In the genomic region with DNA sequence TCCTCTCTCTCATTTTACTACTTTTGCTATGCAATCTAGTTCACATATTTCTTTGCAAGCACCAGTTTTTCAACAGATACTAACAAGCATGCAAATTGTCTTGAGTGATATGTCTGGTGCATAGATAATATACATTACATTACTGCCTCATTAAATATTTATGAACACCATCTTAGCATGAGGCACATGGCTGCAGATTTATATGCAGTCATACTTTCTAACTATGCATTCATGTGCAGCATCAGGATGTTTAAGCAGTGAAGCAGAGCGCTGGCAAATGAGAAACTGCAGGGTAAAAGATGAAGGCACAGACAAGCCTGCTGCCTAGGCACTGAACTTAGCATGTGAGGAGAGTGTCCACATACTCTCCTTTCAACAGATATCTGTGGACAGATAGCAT, we compare ENCODE assay signal across 27 mouse cellular contexts.
DNase-seq lines count a peak whose midpoint lies in the region; ATAC-seq and TF ChIP-seq lines count a peak whose summit lies in the region.
"Had no signal": no experiment of that assay in that cellular context is flagged by ENCODE, and none has a peak within 500 bp of the region (broad histone marks: within the 10 kb centered on the region; RNA-seq: fewer than 3 reads in every experiment).

No protein-coding gene starts in this region.

- ATAC-seq in hindbrain, embryonic 11.5 days (ENCODE audit: low FRiP score) = peak; percentile 64; the same call in 1 of the 2 replicates
- ATAC-seq in forebrain, postnatal 0 days = peak; percentile 59
- peak; percentile 42; the same call in 1 of the 2 replicates for ATAC-seq in midbrain, embryonic 16.5 days
- ATAC-seq: intestine, embryonic 16.5 days; Patski had no signal

- H3K27ac ChIP-seq in hindbrain, embryonic 11.5 days (ENCODE audit: low read depth, low read length) = no peak overlapping the region
- H3K27ac ChIP-seq in hindbrain, embryonic 10.5 days = no peak overlapping the region
- no peak overlapping the region for H3K27ac ChIP-seq in forebrain, postnatal 0 days (ENCODE audit: low read depth, low read length)
- H3K27ac ChIP-seq in midbrain, embryonic 16.5 days (ENCODE audit: low read length) = no peak overlapping the region
- H3K27ac ChIP-seq: heart, embryonic 10.5 days; limb, embryonic 15.5 days; liver, embryonic 14.5 days; lung, embryonic 15.5 days had no signal

- H3K4me3 ChIP-seq in hindbrain, embryonic 11.5 days (ENCODE audit: low read depth, low read length) = no peak overlapping the region
- H3K4me3 ChIP-seq in hindbrain, embryonic 10.5 days = no peak overlapping the region
- no peak overlapping the region for H3K4me3 ChIP-seq in forebrain, postnatal 0 days (ENCODE audit: low read depth, low read length)
- H3K4me3 ChIP-seq in midbrain, embryonic 16.5 days (ENCODE audit: low read depth, low read length) = no peak overlapping the region
- H3K4me3 ChIP-seq: heart, embryonic 10.5 days; limb, embryonic 15.5 days; lung, embryonic 15.5 days; megakaryocyte, embryonic 14.5 days had no signal

- peak; percentile 1 for DNase-seq in hindbrain, embryonic 11.5 days (ENCODE audit: low spot score)
- DNase-seq in hindbrain, embryonic 10.5 days (ENCODE audit: low spot score) = no peak
- peak; percentile 59 for DNase-seq in brain, embryonic 14.5 days (ENCODE audit: low read depth)
- DNase-seq in forebrain, postnatal 0 days = peak; percentile 10
- DNase-seq in thymus, adult 18-20 months = no peak
- no peak for DNase-seq in heart, postnatal 14 days
- no peak for DNase-seq in embryo, embryonic 10 days (ENCODE audit: low spot score)
- DNase-seq: adrenal gland, adult 2 months; cerebellum, adult 18-20 months; cerebellum, postnatal 25 days; embryo, embryonic 11 days; kidney, adult 9 months; kidney, postnatal 14 days; left cerebral cortex, postnatal 4 days; lung, postnatal 36 days; right cerebral cortex, postnatal 14 days; thymus, postnatal 25 days had no signal

- 73% methylated on average over 1 of the region's 1 CpGs for WGBS in hindbrain, embryonic 11.5 days
- WGBS in hindbrain, embryonic 10.5 days = 85% methylated on average over 1 of the region's 1 CpGs
- WGBS in forebrain, postnatal 0 days = 54% methylated on average over 1 of the region's 1 CpGs
- WGBS in midbrain, embryonic 16.5 days = 51% methylated on average over 1 of the region's 1 CpGs

- H3K36me3 ChIP-seq in hindbrain, embryonic 11.5 days (ENCODE audit: control insufficient read depth, insufficient read depth, low read length) = no peaks in the 10 kb centered on the region
- H3K36me3 ChIP-seq in hindbrain, embryonic 10.5 days = no peaks in the 10 kb centered on the region
- no peaks in the 10 kb centered on the region for H3K36me3 ChIP-seq in forebrain, postnatal 0 days (ENCODE audit: insufficient read depth)
- H3K36me3 ChIP-seq in midbrain, embryonic 16.5 days (ENCODE audit: control insufficient read depth, insufficient read depth, low read length) = no peaks in the 10 kb centered on the region
- H3K36me3 ChIP-seq: G1E; heart, embryonic 10.5 days; limb, embryonic 15.5 days; lung, embryonic 15.5 days had no signal

- TF ChIP-seq POLR2A in brain, embryonic 14.5 days (IDR thresholded peaks at IDR 0.05; ENCODE audit: borderline replicate concordance, extremely low read depth, insufficient read depth, insufficient read length, poor library complexity, severe bottlenecking) = no peak

- TF ChIP-seq CTCF in brain, embryonic 14.5 days (IDR thresholded peaks at IDR 0.05; ENCODE audit: borderline replicate concordance, extremely low read depth, insufficient read depth, insufficient read length) = no peak
- TF ChIP-seq CTCF in forebrain, postnatal 0 days (IDR thresholded peaks at IDR 0.05; ENCODE audit: low read depth) = no peak

- H3K9ac ChIP-seq in hindbrain, embryonic 11.5 days (ENCODE audit: low read depth, low read length) = no peak overlapping the region
- H3K9ac ChIP-seq in forebrain, postnatal 0 days = no peak overlapping the region
- no peak overlapping the region for H3K9ac ChIP-seq in midbrain, embryonic 16.5 days (ENCODE audit: low read depth, low read length)
- H3K9ac ChIP-seq: limb, embryonic 15.5 days; liver, embryonic 14.5 days; lung, embryonic 15.5 days had no signal

- H3K9me3 ChIP-seq in hindbrain, embryonic 11.5 days (ENCODE audit: control insufficient read depth, low read length) = no peaks in the 10 kb centered on the region
- H3K9me3 ChIP-seq in hindbrain, embryonic 10.5 days = no peaks in the 10 kb centered on the region
- H3K9me3 ChIP-seq in forebrain, postnatal 0 days (ENCODE audit: low read length) = no peaks in the 10 kb centered on the region
- no peaks in the 10 kb centered on the region for H3K9me3 ChIP-seq in midbrain, embryonic 16.5 days (replicated peaks; ENCODE audit: control insufficient read depth, low read length, poor library complexity, severe bottlenecking)
- H3K9me3 ChIP-seq: G1E; heart, embryonic 10.5 days; limb, embryonic 15.5 days; lung, embryonic 15.5 days; megakaryocyte, embryonic 14.5 days had no signal

- intact Hi-C loops in heart, postnatal 14 days (cut with DNase I) = no loop called here

- no peak overlapping the region for H3K4me2 ChIP-seq in hindbrain, embryonic 11.5 days (replicated peaks; ENCODE audit: low read depth, low read length)
- no peak overlapping the region for H3K4me2 ChIP-seq in forebrain, postnatal 0 days (ENCODE audit: low read depth)
- H3K4me2 ChIP-seq in midbrain, embryonic 16.5 days (ENCODE audit: low read length) = no peak overlapping the region
- H3K4me2 ChIP-seq: limb, embryonic 15.5 days; lung, embryonic 15.5 days had no signal

- H3K27me3 ChIP-seq in hindbrain, embryonic 11.5 days (ENCODE audit: control insufficient read depth, insufficient read depth, low read length) = no peaks in the 10 kb centered on the region
- H3K27me3 ChIP-seq in hindbrain, embryonic 10.5 days (ENCODE audit: insufficient read depth, poor library complexity, severe bottlenecking) = no peaks in the 10 kb centered on the region
- no peaks in the 10 kb centered on the region for H3K27me3 ChIP-seq in forebrain, postnatal 0 days (ENCODE audit: insufficient read depth, low read length)
- no peaks in the 10 kb centered on the region for H3K27me3 ChIP-seq in midbrain, embryonic 16.5 days (ENCODE audit: control insufficient read depth, insufficient read depth, low read depth, low read length)
- H3K27me3 ChIP-seq: CH12.LX; limb, embryonic 15.5 days; lung, embryonic 15.5 days; megakaryocyte, embryonic 14.5 days; Patski had no signal

- no peaks in the 10 kb centered on the region for H3K4me1 ChIP-seq in hindbrain, embryonic 11.5 days (replicated peaks; ENCODE audit: control insufficient read depth, insufficient read depth, low read length)
- no peaks in the 10 kb centered on the region for H3K4me1 ChIP-seq in hindbrain, embryonic 10.5 days (replicated peaks)
- H3K4me1 ChIP-seq in forebrain, postnatal 0 days (ENCODE audit: insufficient read depth) = no peaks in the 10 kb centered on the region
- H3K4me1 ChIP-seq in midbrain, embryonic 16.5 days (ENCODE audit: control insufficient read depth, insufficient read depth, low read length) = peaks cover 7% of the 10 kb centered on the region; the same call in 1 of the 2 replicates
- H3K4me1 ChIP-seq: heart, embryonic 10.5 days; limb, embryonic 15.5 days; lung, embryonic 15.5 days; megakaryocyte, embryonic 14.5 days had no signal

Comparison
In these comparisons a context has a peak if more than half of its experiments do, and no peak if none do; other contexts are left out.
1. DNase-seq: peak in hindbrain, embryonic 11.5 days (single experiment), brain, embryonic 14.5 days (single experiment) and forebrain, postnatal 0 days (single experiment); none in hindbrain, embryonic 10.5 days (single experiment), thymus, adult 18-20 months (0 of 2), heart, postnatal 14 days (0 of 2) and embryo, embryonic 10 days (single experiment).
2. Peak in every context shown above with its lines, with median percentiles within 50 percentile points of each other: ATAC-seq.